Mouse (Mus musculus) heart, adult 18-20 months (tissue): ENCODE measurements around the gene Gata5. TPM values are rescaled to one million over a fixed set of nuclear protein-coding genes. Genes with fewer than 3 reads are reported as not detected.

Source experiments
- DNase-seq, 2 experiments: peaks; one replicate each; pipeline ENCODE4 v3.0.0; 2021 to 2022; ENCODE audit warnings: mixed read lengths in 1 of 2
- total RNA-seq, 2 experiments: library from RNA; stranded (reverse); gene quantifications; 2 replicates each; pipeline ENCODE4 v1.2.3; 2021

The Gata5 gene
- total RNA-seq, 2 experiments from 2014 or later: 0.35 to 0.80 TPM

GRCm38 (mm10) chr2:180307680-180308079, 26.8 kb downstream of the Gata5 start:
- no peak for DNase-seq

- peak; percentile 71 to 88 for DNase-seq
Observed at GRCm38 (mm10) chr2:180306423-180307168, 27.9 kb downstream of the Gata5 start.

GRCm38 (mm10) chr2:180306009-180306408, 28.5 kb downstream of the Gata5 start:
- DNase-seq: no peak

GRCm38 (mm10) chr2:180305490-180305889, 29.0 kb downstream of the Gata5 start:
- peak in 1 of 2 experiments; percentile 11 for DNase-seq

- DNase-seq: no peak
Observed at GRCm38 (mm10) chr2:180304554-180304953, 29.9 kb downstream of the Gata5 start.

GRCm38 (mm10) chr2:180303468-180303867, 31.0 kb downstream of the Gata5 start:
- no peak for DNase-seq

- DNase-seq: no peak
Observed at GRCm38 (mm10) chr2:180302201-180302600, 32.3 kb downstream of the Gata5 start.

GRCm38 (mm10) chr2:180300771-180301170, 33.7 kb downstream of the Gata5 start:
- no peak for DNase-seq

- no peak for DNase-seq
Observed at GRCm38 (mm10) chr2:180300252-180300651, 34.2 kb downstream of the Gata5 start.

- DNase-seq: no peak
Observed at GRCm38 (mm10) chr2:180292906-180293305, 41.6 kb downstream of the Gata5 start.

- DNase-seq: peak; percentile 46 to 56
Observed at GRCm38 (mm10) chr2:180292026-180292425, 42.5 kb downstream of the Gata5 start.

- DNase-seq: no peak
Observed at GRCm38 (mm10) chr2:180291566-180291965, 42.9 kb downstream of the Gata5 start.

- no peak for DNase-seq
Observed at GRCm38 (mm10) chr2:180290503-180290902, 44.0 kb downstream of the Gata5 start.

GRCm38 (mm10) chr2:180289440-180290108, 44.9 kb downstream of the Gata5 start, which contains the start of gene Rbbp8nl:
Rbbp8nl (minus strand) TSS chr2:180289879.
- no peak for DNase-seq

- no peak for DNase-seq
Observed at GRCm38 (mm10) chr2:180288966-180289365, 45.5 kb downstream of the Gata5 start.

GRCm38 (mm10) chr2:180279321-180279720, 55.2 kb downstream of the Gata5 start:
- no peak for DNase-seq

- no peak for DNase-seq
Observed at GRCm38 (mm10) chr2:180277773-180278320, 56.7 kb downstream of the Gata5 start.

GRCm38 (mm10) chr2:180276851-180277259, 57.6 kb downstream of the Gata5 start:
- DNase-seq: peak in 1 of 2 experiments; percentile 35

GRCm38 (mm10) chr2:180276385-180276784, 58.1 kb downstream of the Gata5 start:
- no peak for DNase-seq

GRCm38 (mm10) chr2:180275836-180276235, 58.7 kb downstream of the Gata5 start:
- DNase-seq: peak; percentile 93
